Mouse (Mus musculus): Measurements from ENCODE around the gene Zfp386. TPM values are rescaled to one million over a fixed set of nuclear protein-coding genes. Genes with fewer than 3 reads are reported as not detected.
A peak's percentile ranks its signal among the peaks of the same experiment; 100 is the strongest.

Gene Zfp386
- polyA plus RNA-seq, 1 experiment from 2014 or later: 4.9 TPM

- 53% methylated on average over 3 of the region's 3 CpGs for WGBS (ENCODE audit: insufficient replicate concordance)
- peaks cover 43% of the 10 kb centered on the region for H3K36me3 ChIP-seq (replicated peaks)
Measured at GRCm38 (mm10) chr12:116056112-116056511, 8.6 kb downstream of the Zfp386 start.

GRCm38 (mm10) chr12:116061561-116062193 lies 14.2 kb downstream of the Zfp386 start:
- ATAC-seq (ENCODE audit: insufficient read depth): no peak

More at GRCm38 (mm10) chr12:116056112-116056511, 8.6 kb downstream of the Zfp386 start:
- ATAC-seq (ENCODE audit: insufficient read depth): no peak
- H3K4me2 ChIP-seq: no peak overlapping the region
- no peak overlapping the region for H3K27ac ChIP-seq (replicated peaks)
- no peaks in the 10 kb centered on the region for H3K27me3 ChIP-seq
- no peak overlapping the region for H3K9ac ChIP-seq
- H3K4me3 ChIP-seq (replicated peaks): no peak overlapping the region
- no peaks in the 10 kb centered on the region for H3K4me1 ChIP-seq (replicated peaks)
- 0 out of 2 replicates have a peak, but pooled peaks cover 3% of the 10 kb centered on the region for H3K9me3 ChIP-seq (replicated peaks)

GRCm38 (mm10) chr12:116062194-116062583 lies 14.7 kb downstream of the Zfp386 start:
- Histone ChIP-seq H3K4me2 (no peak overlapping the region), H3K36me3 (replicated peaks) (peaks cover 31% of the 10 kb centered on the region), H3K4me1 (replicated peaks) (no peaks in the 10 kb centered on the region), H3K27me3 (no peaks in the 10 kb centered on the region), H3K9ac (no peak overlapping the region), H3K9me3 (replicated peaks) (0 out of 2 replicates have a peak, but pooled peaks cover 3% of the 10 kb centered on the region), H3K4me3 (replicated peaks) (no peak overlapping the region), H3K27ac (replicated peaks) (no peak overlapping the region)
- WGBS (ENCODE audit: insufficient replicate concordance): 55% methylated on average over 2 of the region's 2 CpGs
- no peak for ATAC-seq (ENCODE audit: insufficient read depth)

More at GRCm38 (mm10) chr12:116061561-116062193, 14.2 kb downstream of the Zfp386 start:
- Histone ChIP-seq H3K4me3 (replicated peaks) (no peak overlapping the region), H3K9me3 (replicated peaks) (0 out of 2 replicates have a peak, but pooled peaks cover 3% of the 10 kb centered on the region), H3K9ac (no peak overlapping the region), H3K27ac (replicated peaks) (no peak overlapping the region), H3K36me3 (replicated peaks) (peaks cover 36% of the 10 kb centered on the region), H3K27me3 (no peaks in the 10 kb centered on the region), H3K4me1 (replicated peaks) (no peaks in the 10 kb centered on the region), H3K4me2 (no peak overlapping the region)
- WGBS (ENCODE audit: insufficient replicate concordance): 68% methylated on average over 5 of the region's 5 CpGs

- H3K4me2 ChIP-seq: no peak overlapping the region
- H3K9ac ChIP-seq: no peak overlapping the region
- H3K36me3 ChIP-seq (replicated peaks): peaks cover 25% of the 10 kb centered on the region
- no peak for ATAC-seq (ENCODE audit: insufficient read depth)
- H3K9me3 ChIP-seq (replicated peaks): 0 out of 2 replicates have a peak, but pooled peaks cover 3% of the 10 kb centered on the region
- no peak overlapping the region for H3K4me3 ChIP-seq (replicated peaks)
- H3K27me3 ChIP-seq: no peaks in the 10 kb centered on the region
- no peaks in the 10 kb centered on the region for H3K4me1 ChIP-seq (replicated peaks)
- H3K27ac ChIP-seq (replicated peaks): no peak overlapping the region
- WGBS (ENCODE audit: insufficient replicate concordance): 71% methylated on average over 4 of the region's 4 CpGs
Measured at GRCm38 (mm10) chr12:116063020-116063419, 15.5 kb downstream of the Zfp386 start.

- H3K4me3 ChIP-seq (replicated peaks): no peak overlapping the region
- peaks cover 9% of the 10 kb centered on the region for H3K27me3 ChIP-seq
- H3K9ac ChIP-seq: no peak overlapping the region
- H3K4me2 ChIP-seq: no peak overlapping the region
- H3K27ac ChIP-seq (replicated peaks): no peak overlapping the region
- 20% methylated on average over 3 of the region's 3 CpGs for WGBS (ENCODE audit: insufficient replicate concordance)
- H3K4me1 ChIP-seq (replicated peaks): no peaks in the 10 kb centered on the region
- ATAC-seq (ENCODE audit: insufficient read depth): no peak
- H3K9me3 ChIP-seq (replicated peaks): no peaks in the 10 kb centered on the region
- no peaks in the 10 kb centered on the region for H3K36me3 ChIP-seq (replicated peaks)
Measured at GRCm38 (mm10) chr12:116071023-116071422, 23.5 kb downstream of the Zfp386 start.

GRCm38 (mm10) chr12:116077074-116077854 lies 29.7 kb downstream of the Zfp386 start, which contains the start of gene Vipr2:
Gene Vipr2, plus strand, starts transcription at chr12:116077726.
- no peak within 1 kb of the TSS for H3K9ac ChIP-seq
- no peak within 1 kb of the TSS for H3K27ac ChIP-seq (replicated peaks)

GRCm38 (mm10) chr12:116077855-116078366 lies 30.4 kb downstream of the Zfp386 start:
- Histone ChIP-seq H3K9ac (no peak overlapping the region), H3K27ac (replicated peaks) (no peak overlapping the region), H3K27me3 (peaks cover 42% of the 10 kb centered on the region), H3K4me3 (replicated peaks) (peak overlapping the region; percentile 46), H3K4me1 (replicated peaks) (peaks cover 11% of the 10 kb centered on the region; the same call in 1 of the 2 replicates), H3K9me3 (replicated peaks) (no peaks in the 10 kb centered on the region), H3K36me3 (replicated peaks) (no peaks in the 10 kb centered on the region), H3K4me2 (peak overlapping the region; percentile 69)
- ATAC-seq (ENCODE audit: insufficient read depth): no peak
- WGBS (ENCODE audit: insufficient replicate concordance): under 1% methylated on average over 24 of the region's 24 CpGs

More at GRCm38 (mm10) chr12:116077074-116077854, 29.7 kb downstream of the Zfp386 start, which contains the start of gene Vipr2:
- Histone ChIP-seq H3K36me3 (replicated peaks) (no peaks in the 10 kb centered on the region), H3K4me3 (replicated peaks) (peak within 1 kb of the TSS; percentile 46), H3K4me1 (replicated peaks) (peaks cover 11% of the 10 kb centered on the region; the same call in 1 of the 2 replicates), H3K4me2 (peak within 1 kb of the TSS; percentile 69), H3K27me3 (peaks cover 42% of the 10 kb centered on the region), H3K9me3 (replicated peaks) (no peaks in the 10 kb centered on the region)
- WGBS (ENCODE audit: insufficient replicate concordance): 5% methylated on average over 33 of the region's 33 CpGs
- peak; percentile 58; the same call in 1 of the 2 replicates for ATAC-seq (ENCODE audit: insufficient read depth)

GRCm38 (mm10) chr12:116083125-116083524 lies 35.6 kb downstream of the Zfp386 start:
- Histone ChIP-seq H3K36me3 (replicated peaks) (no peaks in the 10 kb centered on the region), H3K27ac (replicated peaks) (no peak overlapping the region), H3K4me3 (replicated peaks) (no peak overlapping the region), H3K27me3 (peaks cover 12% of the 10 kb centered on the region), H3K9me3 (replicated peaks) (no peaks in the 10 kb centered on the region), H3K9ac (no peak overlapping the region), H3K4me1 (replicated peaks) (0 out of 2 replicates have a peak, but pooled peaks cover under 1% of the 10 kb centered on the region), H3K4me2 (no peak overlapping the region)
- ATAC-seq (ENCODE audit: insufficient read depth): no peak
- WGBS (ENCODE audit: insufficient replicate concordance): 60% methylated on average over 6 of the region's 6 CpGs

- Histone ChIP-seq H3K27ac (replicated peaks) (no peak overlapping the region), H3K4me2 (no peak overlapping the region), H3K9me3 (replicated peaks) (no peaks in the 10 kb centered on the region), H3K4me1 (replicated peaks) (no peaks in the 10 kb centered on the region), H3K36me3 (replicated peaks) (no peaks in the 10 kb centered on the region), H3K27me3 (peaks cover 2% of the 10 kb centered on the region; the same call in 1 of the 2 replicates), H3K4me3 (replicated peaks) (no peak overlapping the region), H3K9ac (no peak overlapping the region)
- 38% methylated on average over 2 of the region's 2 CpGs for WGBS (ENCODE audit: insufficient replicate concordance)
- no peak for ATAC-seq (ENCODE audit: insufficient read depth)
Measured at GRCm38 (mm10) chr12:116084294-116084693, 36.8 kb downstream of the Zfp386 start.

GRCm38 (mm10) chr12:116086951-116087600 lies 39.6 kb downstream of the Zfp386 start:
- 73% methylated on average over 5 of the region's 5 CpGs for WGBS (ENCODE audit: insufficient replicate concordance)
- Histone ChIP-seq H3K27ac (replicated peaks) (no peak overlapping the region), H3K4me3 (replicated peaks) (no peak overlapping the region), H3K27me3 (no peaks in the 10 kb centered on the region), H3K9ac (no peak overlapping the region), H3K4me2 (no peak overlapping the region), H3K9me3 (replicated peaks) (no peaks in the 10 kb centered on the region), H3K36me3 (replicated peaks) (no peaks in the 10 kb centered on the region), H3K4me1 (replicated peaks) (no peaks in the 10 kb centered on the region)
- ATAC-seq (ENCODE audit: insufficient read depth): no peak

Data from liver, embryonic 15.5 days (tissue).